Mouse (Mus musculus): ENCODE results near the gene Zscan26. TPM values are rescaled to one million over a fixed set of nuclear protein-coding genes. Genes with fewer than 3 reads are reported as not detected.

The Zscan26 gene
- total RNA-seq, 4 experiments from 2014 or later: 41.9 to 57.9 (median 51.1) TPM

Small RNA genes lying within 50 kb of the gene (microRNA-seq; reads per million reads assigned to microRNA genes)
- gene Mir1896 (0 reads per million in 2 experiments), gene Mir6942 (0 to 0.50 reads per million in 2 experiments)

Other genes with a start within 250 kb of the Zscan26 start
- gene Gpx5, start 161.0 kb downstream of the Zscan26 start, total RNA-seq (2022): not detected
- not detected for gene Gpx6, start 141.6 kb downstream of the Zscan26 start, total RNA-seq (2022)
- not detected for gene Olfr1367, start 106.8 kb downstream of the Zscan26 start, total RNA-seq (2022)
- 10 to 100 TPM in 3 of 4 experiments, 1 to 10 TPM in 1; 9.6 to 12.8 (median 11.1) TPM for gene Zscan12, start 90.9 kb downstream of the Zscan26 start, total RNA-seq (2022)
- gene Zkscan3, start 51.0 kb downstream of the Zscan26 start, total RNA-seq (2022): 10 to 100 TPM; 55.7 to 74.1 (median 68.0) TPM
- 1 to 10 TPM in 2 of 4 experiments, under 1 TPM in 2; 0.75 to 1.9 (median 1.1) TPM for gene Pgbd1, start 12.7 kb downstream of the Zscan26 start, total RNA-seq (2022)
- 1 to 10 TPM; 1.2 to 2.1 (median 1.8) TPM for gene Nkapl, start 14.8 kb upstream of the Zscan26 start, total RNA-seq (2022)
- 1 to 10 TPM; 2.5 to 4.9 (median 3.8) TPM for gene Zkscan4, start 25.2 kb upstream of the Zscan26 start, total RNA-seq (2022)
- not detected for gene Gm10065, start 25.7 kb upstream of the Zscan26 start, total RNA-seq (2022)
- 10 to 100 TPM in 2 of 4 experiments, 1 to 10 TPM in 2; 7.8 to 11.5 (median 10.3) TPM for gene AK157302, start 41.5 kb upstream of the Zscan26 start, total RNA-seq (2022)
- gene Gm11273, start 47.7 kb upstream of the Zscan26 start, total RNA-seq (2022): 10 to 100 TPM; 48.5 to 62.2 (median 55.3) TPM
- gene Zkscan8, start 77.4 kb upstream of the Zscan26 start, total RNA-seq (2022): 10 to 100 TPM; 20.4 to 30.2 (median 26.0) TPM
- not detected for gene Olfr1366, start 89.1 kb upstream of the Zscan26 start, total RNA-seq (2022)
- not detected for gene Olfr1535, start 106.2 kb upstream of the Zscan26 start, total RNA-seq (2022)
- gene Olfr1364, start 128.0 kb upstream of the Zscan26 start, total RNA-seq (2022): not detected
- not detected for gene Olfr1362, start 160.3 kb upstream of the Zscan26 start, total RNA-seq (2022)
- gene Olfr11, start 188.8 kb upstream of the Zscan26 start, total RNA-seq (2022): not detected
- not detected for gene Olfr1361, start 209.7 kb upstream of the Zscan26 start, total RNA-seq (2022)
- not detected for gene Olfr1360, start 223.7 kb upstream of the Zscan26 start, total RNA-seq (2022)
- gene Olfr1359, start 244.4 kb upstream of the Zscan26 start, total RNA-seq (2022): not detected

Data from adrenal gland, adult 8-10 months (tissue).